Mouse (Mus musculus) testis, adult 2 months (tissue): ENCODE measurements around the gene Lyrm1.

Experiments
- CTCF ChIP-seq: fragments of 200-500 bp; IDR thresholded peaks from 2 replicates; pipeline ENCODE4 v1.5.1; 2012; ENCODE audit warnings: low read depth, mild to moderate bottlenecking, inconsistent platforms, low read length, moderate library complexity; ENCODE audit not compliant: control insufficient read depth, insufficient read depth, insufficient replicate concordance
- POLR2A ChIP-seq: fragments of 200-500 bp; IDR thresholded peaks from 2 replicates; pipeline ENCODE4 v1.6.1; 2012; ENCODE audit warnings: low read depth, mild to moderate bottlenecking, inconsistent platforms, low read length, moderate library complexity; ENCODE audit not compliant: control insufficient read depth

DNA sequence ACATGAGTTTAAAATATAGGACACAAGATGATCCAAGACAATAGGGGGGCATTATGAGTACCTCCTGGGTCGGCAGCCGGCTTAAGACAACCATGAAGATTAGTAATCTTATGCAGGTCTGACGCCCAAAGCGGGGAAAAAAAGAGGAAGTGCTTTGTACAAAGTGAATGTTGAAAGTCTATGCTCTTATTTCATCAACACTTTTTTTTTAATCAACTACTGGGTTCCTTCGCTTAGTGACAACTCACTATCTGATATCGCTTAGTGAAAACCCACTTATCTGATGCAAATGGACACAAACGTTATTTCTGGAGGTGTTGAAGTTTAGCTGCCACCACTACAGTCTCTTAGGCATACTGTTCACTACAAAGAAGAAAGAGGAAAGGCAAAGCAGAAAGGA, 81.9 kb downstream of the Lyrm1 start:
- no peak for TF ChIP-seq POLR2A
- TF ChIP-seq CTCF, result no peak
